Mouse (Mus musculus) testis, adult 2 months (tissue): ENCODE results near the gene Dok1.

ENCODE experiments used
- CTCF ChIP-seq: fragments of 200-500 bp; IDR thresholded peaks from 2 replicates; pipeline ENCODE4 v1.5.1; 2012; ENCODE audit warnings: low read depth, mild to moderate bottlenecking, inconsistent platforms, low read length, moderate library complexity; ENCODE audit not compliant: control insufficient read depth, insufficient read depth, insufficient replicate concordance
- POLR2A ChIP-seq: fragments of 200-500 bp; IDR thresholded peaks from 2 replicates; pipeline ENCODE4 v1.6.1; 2012; ENCODE audit warnings: low read depth, mild to moderate bottlenecking, inconsistent platforms, low read length, moderate library complexity; ENCODE audit not compliant: control insufficient read depth

DNA sequence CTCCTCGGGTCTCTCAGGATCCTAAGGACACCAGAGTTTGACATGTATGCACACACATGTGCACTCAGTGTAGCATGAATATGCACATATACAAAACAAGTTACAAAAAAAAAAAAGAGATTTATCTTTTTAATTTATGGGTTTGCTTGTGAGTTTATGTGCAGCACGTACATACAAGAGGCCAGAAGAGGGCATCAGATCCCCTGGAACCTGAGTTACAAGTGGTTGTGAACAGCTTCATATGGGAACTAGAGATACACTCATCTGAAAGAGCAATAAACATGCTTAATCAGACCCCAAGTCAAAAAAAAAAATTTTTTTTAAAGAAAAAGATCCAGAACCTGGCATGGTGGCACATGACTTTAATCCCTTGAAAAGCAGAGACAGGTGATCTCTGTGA is 41.7 kb upstream of the Dok1 start:
- TF ChIP-seq CTCF (no peak), POLR2A (no peak)
